Mouse (Mus musculus): ENCODE measurements around the gene Ddx50.
A peak's percentile ranks its signal among the peaks of the same experiment; 100 is the strongest.
"Not testable (repeated sequence)": the region's sequence is repeated elsewhere in the genome, so short reads cannot be mapped to it uniquely, and the experiment has no call there.

The Ddx50 gene

DNA sequence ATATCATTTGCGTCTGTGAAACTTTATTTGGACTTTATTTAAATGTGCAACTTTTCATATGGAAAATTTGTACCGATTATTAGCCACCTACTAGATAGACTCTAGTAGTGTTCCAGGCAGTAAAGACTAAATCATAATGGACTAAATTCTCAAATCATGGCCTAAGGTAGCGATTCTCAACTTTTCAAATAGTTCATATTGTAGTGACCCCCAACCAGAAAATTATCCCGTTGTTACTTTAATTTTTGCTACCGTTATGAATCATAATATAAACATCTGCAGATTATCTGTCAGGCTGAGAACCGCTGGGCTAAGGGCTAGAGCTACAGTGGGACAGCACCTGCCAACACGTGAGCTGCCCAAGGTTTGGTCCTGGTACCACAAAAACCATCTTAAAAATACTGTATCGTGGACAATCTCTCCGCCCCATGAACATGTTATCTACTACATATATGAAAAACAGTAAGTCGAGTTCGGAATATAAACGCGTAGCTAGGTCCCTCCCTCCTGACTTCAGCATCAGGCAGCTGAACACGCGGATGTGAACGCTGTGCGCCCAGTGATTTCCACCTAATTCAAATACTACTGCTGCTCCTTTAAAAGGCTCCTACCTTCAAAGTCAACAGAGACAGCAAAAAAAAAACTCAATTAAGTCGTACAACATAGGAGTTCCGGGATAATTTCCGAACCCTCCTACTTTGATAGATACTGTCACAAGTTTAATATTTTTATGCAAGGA is 49.8 kb downstream of the Ddx50 start:
- DNase-seq = no peak

DNA sequence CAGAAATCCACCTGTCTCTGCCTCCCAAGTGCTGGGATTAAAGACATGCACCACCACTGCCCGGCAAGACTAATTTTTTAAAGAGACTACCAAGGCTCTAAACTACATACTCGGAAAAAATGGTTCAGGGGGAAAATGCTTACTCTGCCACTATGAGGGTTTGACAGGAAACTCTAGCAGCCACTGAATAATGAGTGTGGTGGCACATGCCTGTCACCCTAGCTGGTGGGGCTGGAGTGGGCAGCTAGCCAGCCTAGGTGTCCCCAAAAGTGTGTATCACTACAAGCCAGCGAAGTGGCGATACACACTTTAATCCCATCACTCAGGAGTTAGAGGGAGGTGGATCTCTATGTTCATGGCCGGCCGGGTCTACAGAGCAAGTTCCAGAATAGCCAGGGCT is 51.0 kb downstream of the Ddx50 start:
- no peak for DNase-seq

DNA sequence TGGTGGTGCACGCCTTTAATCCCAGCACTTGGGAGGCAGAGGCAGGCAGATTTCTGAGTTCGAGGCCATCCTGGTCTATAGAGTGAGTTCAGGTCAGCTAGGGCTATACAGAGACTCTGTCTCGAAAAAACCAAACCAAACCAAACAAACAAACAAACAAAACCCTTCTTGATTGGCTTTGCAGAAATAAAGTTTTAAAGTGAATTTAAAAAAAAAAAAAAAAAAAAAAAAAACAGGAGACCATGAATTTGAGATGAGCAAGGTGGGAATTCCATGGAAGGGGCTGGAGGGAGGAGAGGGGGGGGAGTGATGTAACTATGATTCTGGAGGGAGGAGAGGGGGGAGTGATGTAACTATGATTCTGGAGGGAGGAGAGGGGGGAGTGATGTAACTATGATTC is 51.7 kb downstream of the Ddx50 start:
- DNase-seq = not testable (repeated sequence)

DNA sequence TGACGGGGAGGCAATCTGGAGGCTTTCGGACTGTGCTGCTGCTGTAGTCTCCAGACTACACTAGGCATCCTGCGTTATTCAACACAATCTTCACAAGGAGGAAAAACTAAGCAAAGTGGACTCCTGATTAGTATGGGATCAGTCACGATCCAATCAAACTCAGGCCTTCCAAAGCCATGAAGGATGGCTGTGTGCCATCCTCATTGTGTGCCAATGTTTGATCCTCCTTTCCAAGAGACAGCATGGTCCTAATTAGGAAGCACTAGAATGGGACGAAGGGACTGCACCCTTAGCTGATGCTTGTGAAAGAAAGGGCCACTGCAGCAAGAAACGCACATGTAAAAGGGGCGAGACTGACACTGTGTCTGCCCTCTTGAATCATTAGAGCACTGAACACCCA is 58.5 kb downstream of the Ddx50 start:
- no peak for DNase-seq

DNA sequence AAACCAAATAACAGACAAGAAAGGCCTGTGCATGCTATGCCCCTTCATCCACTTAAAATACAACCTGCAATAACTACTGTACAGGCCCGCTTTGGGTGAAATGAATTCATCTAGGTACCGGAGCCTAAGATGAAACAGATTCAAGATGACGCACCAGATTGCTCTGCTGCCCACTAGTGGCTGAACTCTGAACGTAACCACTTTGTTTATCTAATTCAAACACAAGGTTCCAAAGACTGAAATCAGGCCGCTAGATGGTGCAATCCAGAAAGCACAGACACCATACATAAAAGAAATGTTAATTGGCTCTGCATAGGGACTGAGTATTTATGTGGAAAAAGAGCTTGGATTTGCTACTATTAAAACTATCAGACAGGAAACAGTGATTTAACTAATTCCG is 60.8 kb downstream of the Ddx50 start:
- peak; percentile 74 to 84 for DNase-seq

DNA sequence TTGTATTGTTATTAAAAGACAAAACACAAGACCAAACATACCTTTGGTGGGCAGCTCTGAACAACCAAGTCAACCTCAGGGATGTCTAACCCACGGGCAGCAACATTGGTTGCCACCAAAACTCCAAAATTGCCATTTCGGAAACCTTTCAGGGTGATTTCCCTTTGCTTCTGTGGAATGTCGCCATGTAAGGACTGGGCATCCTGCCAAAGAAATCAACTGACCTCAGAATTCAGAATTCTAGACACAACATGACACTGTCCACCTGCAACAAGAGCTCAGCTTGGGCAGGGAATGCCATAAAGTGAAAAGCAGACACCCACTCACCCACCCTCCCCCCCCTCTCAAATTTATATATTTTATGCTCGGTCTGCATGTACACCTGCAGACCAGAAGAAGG is 62.4 kb downstream of the Ddx50 start:
- DNase-seq = no peak

DNA sequence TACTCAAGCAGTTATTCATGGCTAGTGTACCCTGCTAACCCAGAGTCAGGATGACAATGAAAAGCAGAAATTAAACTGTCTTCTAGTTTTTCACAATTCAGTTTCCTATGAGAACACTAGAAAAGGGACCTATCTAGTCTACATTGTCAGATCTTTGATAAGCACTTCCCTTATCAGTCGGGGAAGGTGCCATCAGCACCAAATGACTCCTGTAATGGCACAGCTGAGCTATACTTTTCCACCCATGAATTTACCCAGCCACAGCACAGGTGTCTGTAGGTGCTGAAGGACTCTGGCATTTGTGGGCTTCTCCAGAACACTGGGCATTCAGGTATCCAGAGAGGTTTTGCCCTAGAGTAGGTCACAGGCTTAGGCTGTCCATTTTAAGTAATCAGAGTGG is 67.8 kb downstream of the Ddx50 start:
- no peak for DNase-seq

DNA sequence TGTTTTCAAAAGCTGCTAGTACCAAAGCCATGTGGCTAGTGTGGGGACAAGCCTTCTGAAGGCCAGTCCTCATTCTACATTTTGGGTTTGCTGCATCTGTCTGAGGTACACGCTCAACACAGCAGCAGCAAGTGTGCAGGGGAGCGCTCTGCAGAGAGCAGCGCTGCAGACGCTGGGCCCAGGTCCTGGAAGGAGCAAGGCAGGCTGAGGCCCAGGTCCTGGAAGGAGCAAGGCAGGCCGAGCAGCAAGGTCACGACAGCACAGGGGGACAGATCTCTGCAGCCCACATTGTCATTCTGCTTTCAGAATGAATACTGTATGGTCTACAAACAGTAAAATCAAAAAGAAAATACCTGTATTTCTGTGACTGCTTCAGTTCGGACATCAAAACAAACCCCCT is 68.3 kb downstream of the Ddx50 start:
- DNase-seq = no peak

DNA sequence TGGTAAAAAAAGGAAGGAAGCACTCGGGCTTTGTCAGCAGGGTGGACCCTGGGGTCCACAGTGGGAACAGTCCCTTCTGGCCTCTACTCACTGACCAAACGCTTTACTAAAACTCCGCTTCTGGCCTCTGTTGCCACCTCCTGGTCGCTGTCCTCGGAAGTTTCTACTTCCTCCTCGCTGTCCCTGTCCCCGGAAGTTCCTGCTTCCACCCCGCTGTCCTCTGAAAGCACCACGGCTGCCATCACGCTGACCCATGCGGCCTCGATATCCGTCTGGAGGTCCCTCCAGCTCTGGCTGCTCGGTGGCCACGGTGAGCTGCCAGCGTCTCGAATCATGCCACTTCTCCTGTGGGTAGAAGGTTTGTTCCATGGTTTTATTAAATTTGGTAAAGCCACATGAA is 68.8 kb downstream of the Ddx50 start:
- no peak for DNase-seq

DNA sequence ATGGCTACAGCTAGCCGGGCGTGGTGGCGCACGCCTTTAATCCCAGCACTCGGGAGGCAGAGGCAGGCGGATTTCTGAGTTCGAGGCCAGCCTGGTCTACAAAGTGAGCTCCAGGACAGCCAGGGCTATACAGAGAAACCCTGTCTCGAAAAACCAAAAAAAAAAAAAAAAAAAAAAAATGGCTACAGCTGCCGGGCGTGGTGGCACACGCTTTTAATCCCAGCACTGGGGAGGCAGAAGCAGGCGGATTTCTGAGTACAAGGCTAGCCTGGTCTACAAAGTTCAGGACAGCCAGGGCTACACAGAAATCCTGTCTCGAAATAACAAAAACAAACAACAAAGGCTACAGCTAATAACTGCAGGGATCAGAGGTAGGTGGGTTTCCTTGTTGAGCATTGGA is 71.9 kb downstream of the Ddx50 start:
- DNase-seq = not testable (repeated sequence)

DNA sequence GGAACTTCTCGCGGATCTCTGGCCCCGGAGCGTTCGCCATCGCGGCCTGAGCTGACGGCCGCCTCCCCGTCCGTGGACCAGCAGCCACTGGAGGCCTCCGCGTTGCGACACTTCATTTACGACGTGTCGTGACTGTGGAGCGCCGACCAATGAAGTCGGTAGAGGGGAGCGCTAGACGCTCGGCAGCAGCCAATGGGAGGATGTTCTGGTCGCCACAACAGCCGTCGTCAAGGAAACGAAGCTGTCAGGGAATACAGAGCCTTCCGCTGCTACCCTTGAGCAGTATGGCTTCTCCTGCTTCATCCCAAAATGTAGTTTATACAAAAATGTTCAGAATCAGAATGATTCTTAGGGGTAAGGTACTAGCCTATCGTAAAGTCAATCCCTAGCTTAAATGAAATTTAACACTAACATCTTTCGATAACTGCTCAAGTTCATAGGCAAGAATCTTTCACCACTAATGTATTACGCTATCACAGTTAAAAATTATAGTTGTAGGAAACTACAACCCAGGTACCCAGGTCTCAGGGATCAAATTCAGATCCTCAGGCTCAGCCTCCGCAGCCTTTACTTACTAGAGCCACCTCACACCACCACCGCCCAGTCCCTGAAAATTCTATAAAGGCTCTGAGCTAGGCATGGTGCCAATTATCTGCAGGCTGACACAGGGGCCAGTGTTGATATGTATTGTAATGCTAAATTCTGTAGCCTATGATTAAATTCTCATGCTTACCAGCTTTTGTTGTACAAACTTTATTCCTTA is 72.5 kb downstream of the Ddx50 start, which contains the start of gene Kif1bp:
Kif1bp (minus strand) TSS at position 120 of the 763 bp plus-strand sequence.
- peak; percentile 91 to 94 for DNase-seq

DNA sequence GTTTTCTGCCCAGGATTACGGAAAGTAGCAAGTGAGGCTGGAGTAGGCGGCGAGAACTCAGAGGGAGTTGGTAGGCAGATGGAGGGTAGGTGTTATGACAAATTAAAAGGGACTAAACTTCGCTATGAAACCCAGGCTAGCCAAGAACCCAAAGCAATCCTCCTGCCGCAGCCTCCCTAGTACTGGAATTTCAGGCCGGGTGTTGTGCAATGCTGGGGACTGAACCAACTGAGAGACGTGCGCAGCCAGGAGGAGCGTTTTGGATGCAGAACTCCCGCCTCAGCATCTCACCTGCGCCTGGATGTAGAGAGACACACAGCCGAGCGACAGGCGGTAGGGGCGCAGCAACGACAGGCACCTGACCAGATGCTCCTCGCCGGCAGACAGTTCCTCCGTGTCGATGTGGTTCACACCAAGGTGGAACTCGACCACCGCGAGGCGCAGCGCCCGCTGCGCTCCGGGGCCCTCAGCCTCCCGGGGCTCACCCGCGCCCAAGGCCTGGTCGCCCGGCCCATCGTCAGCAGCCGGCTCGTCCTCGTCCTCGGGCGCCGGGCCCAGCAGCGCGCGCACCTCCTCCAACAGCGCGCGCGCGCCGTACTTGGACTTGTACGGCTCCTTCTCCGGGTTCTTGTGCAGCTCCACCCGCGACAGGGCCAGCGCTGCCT is 73.2 kb downstream of the Ddx50 start:
- no peak for DNase-seq

DNA sequence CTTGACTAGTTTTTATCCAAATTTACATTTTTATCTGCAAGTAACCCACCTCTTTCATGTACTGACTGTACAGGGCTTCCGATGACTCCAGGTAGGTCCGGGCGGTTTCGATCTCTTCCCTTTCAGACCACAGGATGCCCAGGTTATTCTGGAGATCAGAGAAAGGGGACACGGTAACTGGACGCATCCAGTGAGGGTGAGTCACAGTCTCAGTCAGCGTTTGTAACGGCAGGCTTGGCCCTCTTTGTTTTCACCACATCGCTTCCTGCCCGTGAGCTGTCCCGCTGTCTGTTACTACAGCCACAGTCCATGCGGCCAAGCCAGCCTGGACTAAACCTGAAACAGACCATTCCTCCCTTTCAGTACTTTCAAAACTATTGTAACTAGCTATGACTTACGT is 76.0 kb downstream of the Ddx50 start:
- DNase-seq = no peak

DNA sequence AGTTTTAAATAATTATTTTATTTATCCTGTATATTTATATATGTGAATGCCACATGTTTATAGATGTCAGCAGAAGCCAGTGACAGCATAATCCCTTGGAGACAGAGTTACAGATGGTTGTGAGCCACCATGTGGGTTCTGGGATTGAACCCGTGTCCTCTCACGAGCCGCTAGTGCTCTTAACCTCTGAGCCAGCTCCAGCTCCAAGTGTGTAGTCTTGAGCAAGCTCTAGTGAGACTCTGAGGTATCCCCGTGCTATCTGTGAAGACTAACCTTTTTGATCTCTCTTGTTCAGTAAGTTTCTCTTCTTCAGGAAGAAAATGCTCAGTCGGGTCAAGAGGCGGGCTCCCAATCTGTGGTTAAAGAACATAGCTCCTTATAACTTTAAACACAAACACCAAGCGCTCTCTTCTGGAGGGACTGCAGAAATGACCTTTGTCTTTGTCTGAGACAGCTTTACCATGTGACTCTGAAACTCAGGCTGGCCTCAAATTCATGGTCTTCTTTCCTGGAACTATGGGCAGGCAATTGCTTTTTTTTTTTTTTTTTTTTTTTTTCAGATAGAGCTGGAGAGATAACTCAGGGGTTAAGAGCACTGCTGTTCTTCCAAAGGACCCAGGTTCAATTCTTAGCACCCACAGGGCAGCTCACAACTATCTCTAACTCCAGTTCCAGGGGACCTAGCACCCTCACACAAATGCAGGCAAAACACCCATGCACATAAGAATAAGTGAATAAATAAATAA is 80.7 kb downstream of the Ddx50 start:
- DNase-seq = no peak

DNA sequence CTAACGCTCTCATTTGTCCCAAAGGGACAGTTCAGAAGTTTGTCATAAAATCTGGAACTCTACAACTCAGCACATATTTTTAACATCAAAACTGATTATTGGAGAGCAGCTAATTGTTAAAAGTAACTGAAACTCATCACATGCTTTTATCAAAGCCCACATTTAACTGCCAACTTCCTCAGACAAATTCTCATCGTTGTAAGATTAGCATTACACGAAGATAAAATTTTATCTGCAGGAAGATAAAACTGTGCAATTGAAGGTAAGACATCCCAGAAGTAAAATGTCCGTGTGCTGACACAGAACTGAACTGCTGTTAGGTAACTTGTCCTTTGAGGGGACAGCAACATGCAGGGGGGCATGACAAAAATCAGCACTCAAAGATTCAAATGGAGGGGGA is 82.2 kb downstream of the Ddx50 start:
- DNase-seq = no peak
